Mouse (Mus musculus) megakaryocyte, adult 5-6 weeks (primary cell): Measurements from ENCODE around the gene Kcnh1. TPM values are rescaled to one million over a fixed set of nuclear protein-coding genes. Genes with fewer than 3 reads are reported as not detected.

ENCODE experiments used
- ATAC-seq: 2 replicates; pipeline ENCODE4 v1.8.0; 2016; ENCODE audit warnings: mild to moderate bottlenecking, inconsistent platforms; ENCODE audit not compliant: poor library complexity, severe bottlenecking
- total RNA-seq, 2 experiments: library from RNA; stranded (forward) in 1 of 2; stranded (reverse) in 1 of 2; fragments of 153-499, 151-499 nt in 1 of 2; fragments of 221-1000, 200-1000 nt in 1 of 2; gene quantifications; 2 replicates each; pipeline versions ENCODE4 v1.2.3 to v1.2.4; 2015 to 2017

Gene Kcnh1
- total RNA-seq, 2 experiments from 2014 or later: not detected

- ATAC-seq: no peak
These were observed 75.1 kb downstream of the Kcnh1 start for GRCm38 (mm10) chr1:192265704-192266103.

- ATAC-seq: no peak
These were observed 76.4 kb downstream of the Kcnh1 start for GRCm38 (mm10) chr1:192266956-192267355.

DNA sequence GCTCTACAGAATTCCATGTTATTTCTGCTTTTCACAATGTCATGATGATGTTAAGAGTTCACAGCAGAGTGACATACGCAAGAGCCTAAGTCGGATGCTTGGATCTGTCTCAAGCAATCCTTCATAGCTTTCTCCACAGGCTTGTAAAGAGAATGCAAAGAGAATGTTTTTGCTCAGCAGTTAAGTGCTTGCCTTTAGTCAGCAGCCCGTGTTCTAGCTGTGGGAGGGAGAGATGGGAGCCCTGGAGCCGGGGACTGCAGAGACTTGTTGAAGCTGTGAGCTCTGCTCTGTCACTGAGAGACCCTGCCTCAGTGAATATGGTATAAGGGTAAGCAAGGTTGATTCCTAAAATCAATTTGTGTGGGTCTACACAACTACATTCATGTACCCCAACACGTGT is 78.3 kb downstream of the Kcnh1 start:
- no peak for ATAC-seq

GRCm38 (mm10) chr1:192269911-192270310 is 79.3 kb downstream of the Kcnh1 start:
- no peak for ATAC-seq

DNA sequence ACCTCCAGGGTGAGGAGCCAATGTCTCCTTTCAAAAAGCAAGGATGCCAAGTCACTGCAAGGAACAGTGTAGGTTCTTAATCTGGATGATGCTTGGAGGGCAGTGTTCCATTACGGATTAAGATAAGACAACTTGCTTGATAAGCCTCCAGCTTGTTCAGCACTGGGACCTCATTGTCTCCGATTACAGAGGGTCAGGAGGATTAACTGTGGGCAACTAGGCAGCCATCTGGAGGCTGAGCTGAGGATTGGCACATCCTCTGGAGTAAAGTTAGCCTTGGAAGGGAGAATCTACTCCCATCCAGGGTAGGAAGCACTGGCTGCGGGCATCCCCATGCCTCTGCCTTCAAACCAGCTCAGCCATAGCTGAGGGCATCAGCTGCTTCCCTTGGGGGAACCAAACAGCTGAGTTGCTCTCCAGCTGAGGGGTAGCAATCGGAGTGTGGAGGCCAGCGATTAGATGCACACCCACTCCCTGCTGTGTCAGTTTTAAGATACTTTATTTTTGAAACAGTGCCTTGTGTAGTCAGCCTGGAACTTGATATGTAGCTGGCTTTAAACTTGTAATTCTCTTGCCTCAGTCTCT is 87.3 kb downstream of the Kcnh1 start:
- ATAC-seq: no peak

DNA sequence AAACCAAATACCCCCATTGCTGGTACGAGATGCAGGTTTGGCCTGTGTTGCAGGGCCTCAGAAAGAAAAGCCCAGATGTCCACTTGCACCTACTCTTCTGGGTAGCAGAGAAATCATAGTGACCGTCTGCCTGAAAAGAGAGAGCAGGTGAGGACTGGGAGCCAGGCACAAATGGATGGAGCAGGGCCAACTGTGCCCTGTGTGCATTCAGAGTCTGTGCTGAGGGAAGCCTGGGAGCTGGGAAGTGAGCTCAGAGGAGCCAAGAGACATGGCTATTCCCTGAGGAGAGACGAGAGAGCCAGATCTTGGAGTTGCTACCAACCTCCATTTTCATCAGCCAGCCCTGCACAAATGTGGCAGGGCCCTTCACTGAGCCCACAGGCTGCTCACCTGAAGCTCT is 93.8 kb downstream of the Kcnh1 start:
- no peak for ATAC-seq

- ATAC-seq: no peak
These were observed 94.4 kb downstream of the Kcnh1 start for GRCm38 (mm10) chr1:192284950-192285349.

GRCm38 (mm10) chr1:192288456-192288855 is 97.9 kb downstream of the Kcnh1 start:
- no peak for ATAC-seq

DNA sequence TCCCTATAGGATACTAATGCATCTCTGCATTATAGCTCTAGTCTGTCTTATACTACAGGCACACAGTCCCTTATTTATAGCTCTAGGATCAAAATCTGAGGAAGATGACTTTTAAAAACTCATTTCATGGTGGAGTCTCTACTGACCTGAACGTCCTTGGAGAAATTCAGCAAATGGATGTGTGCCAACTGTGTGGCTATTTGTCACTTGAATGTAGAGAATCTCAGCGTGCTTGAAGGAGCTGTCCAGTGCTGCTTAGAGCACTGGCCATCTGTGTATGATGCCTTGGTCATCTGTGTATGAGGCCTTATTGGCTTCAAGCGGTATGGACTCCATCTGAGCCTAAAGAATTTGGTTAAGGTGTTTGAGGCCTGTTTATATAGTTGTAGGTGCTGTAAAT is 100.7 kb downstream of the Kcnh1 start:
- ATAC-seq: no peak

DNA sequence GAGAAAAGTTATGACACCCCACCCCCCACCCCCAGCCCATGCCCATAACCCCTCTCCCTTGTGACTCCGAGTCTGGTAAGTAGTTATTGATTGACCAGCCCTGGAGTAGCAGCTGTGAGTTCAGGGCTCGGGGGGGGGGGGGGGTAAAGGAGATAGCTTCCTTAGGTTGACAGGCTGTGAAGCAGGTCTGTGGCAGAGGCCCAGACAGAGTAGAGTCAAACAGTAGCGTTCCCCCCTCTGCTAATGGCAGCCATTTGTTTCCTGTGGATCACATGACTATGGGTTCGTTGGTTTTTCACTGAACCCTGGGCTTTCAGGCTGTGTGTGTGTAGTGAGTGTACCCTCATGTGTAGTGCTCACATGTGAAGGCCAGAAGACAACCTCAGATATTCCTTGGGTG is 102.8 kb downstream of the Kcnh1 start:
- no peak for ATAC-seq

DNA sequence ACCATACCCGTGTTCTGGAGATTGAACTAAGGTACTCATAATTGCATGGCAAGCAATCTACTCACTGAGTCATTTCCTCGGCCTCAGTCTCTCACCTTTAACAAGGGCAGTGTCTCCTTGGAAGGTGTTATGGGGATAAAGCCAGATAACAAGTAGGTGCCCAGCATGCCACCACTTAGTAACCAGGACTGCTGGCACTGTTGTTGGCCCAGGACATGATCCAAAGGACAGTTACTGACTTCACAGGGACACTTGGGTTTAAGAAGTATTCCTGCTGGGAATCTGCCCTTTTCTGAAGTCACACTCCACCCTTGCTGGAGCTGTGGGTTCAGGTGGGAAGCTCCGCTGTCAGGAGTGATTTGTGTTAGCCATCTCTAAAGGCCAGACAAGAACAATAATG is 103.3 kb downstream of the Kcnh1 start:
- ATAC-seq: no peak

- no peak for ATAC-seq
These were observed 104.8 kb downstream of the Kcnh1 start for GRCm38 (mm10) chr1:192295243-192295860.

GRCm38 (mm10) chr1:192295902-192296301 is 105.3 kb downstream of the Kcnh1 start:
- ATAC-seq: no peak

GRCm38 (mm10) chr1:192297481-192298128 is 107.0 kb downstream of the Kcnh1 start:
- 0 out of 2 replicates have a peak, but pooled peaks have one; percentile 33 for ATAC-seq

GRCm38 (mm10) chr1:192300417-192300816 is 109.8 kb downstream of the Kcnh1 start:
- no peak for ATAC-seq

- no peak for ATAC-seq
These were observed 113.0 kb downstream of the Kcnh1 start for GRCm38 (mm10) chr1:192303615-192304014.

DNA sequence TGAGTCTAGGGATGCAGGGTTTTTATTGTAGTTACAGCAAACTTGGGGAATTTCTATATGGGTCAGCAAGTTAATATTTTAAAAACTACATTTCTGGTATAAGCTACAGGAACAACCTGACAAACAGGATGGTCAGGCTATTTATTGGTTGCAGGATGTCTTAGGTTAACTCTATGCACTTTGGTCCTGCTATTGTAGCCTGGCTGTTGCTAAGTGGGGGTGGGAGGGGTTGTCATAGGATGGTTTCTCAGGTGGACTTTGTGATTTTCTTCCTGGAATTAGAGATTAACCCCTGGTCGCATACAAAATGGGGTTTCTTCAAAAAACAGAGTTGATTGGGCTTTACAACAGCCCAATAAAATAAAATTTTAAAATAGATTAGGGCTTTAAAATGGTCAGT is 114.6 kb downstream of the Kcnh1 start:
- no peak for ATAC-seq

GRCm38 (mm10) chr1:192307055-192307454 is 116.5 kb downstream of the Kcnh1 start:
- no peak for ATAC-seq

DNA sequence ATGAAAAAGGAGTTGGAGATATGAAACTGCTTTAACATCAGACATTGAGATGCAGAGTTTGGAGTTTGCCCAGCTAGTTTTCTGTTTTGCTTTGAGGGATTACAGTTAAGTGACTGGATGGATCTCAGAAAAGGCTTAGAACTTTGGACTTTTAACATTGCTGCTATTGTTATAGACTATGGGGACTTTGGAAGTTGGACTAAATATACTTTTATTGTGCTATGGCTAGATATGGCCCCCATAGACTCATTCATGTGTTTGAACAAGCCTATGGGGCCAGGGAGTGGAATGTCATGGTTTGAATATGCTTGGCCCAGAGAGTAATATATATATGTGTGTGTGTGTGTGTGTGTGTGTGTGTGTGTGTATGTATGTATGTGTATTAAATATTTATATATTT is 120.7 kb downstream of the Kcnh1 start:
- no peak for ATAC-seq

DNA sequence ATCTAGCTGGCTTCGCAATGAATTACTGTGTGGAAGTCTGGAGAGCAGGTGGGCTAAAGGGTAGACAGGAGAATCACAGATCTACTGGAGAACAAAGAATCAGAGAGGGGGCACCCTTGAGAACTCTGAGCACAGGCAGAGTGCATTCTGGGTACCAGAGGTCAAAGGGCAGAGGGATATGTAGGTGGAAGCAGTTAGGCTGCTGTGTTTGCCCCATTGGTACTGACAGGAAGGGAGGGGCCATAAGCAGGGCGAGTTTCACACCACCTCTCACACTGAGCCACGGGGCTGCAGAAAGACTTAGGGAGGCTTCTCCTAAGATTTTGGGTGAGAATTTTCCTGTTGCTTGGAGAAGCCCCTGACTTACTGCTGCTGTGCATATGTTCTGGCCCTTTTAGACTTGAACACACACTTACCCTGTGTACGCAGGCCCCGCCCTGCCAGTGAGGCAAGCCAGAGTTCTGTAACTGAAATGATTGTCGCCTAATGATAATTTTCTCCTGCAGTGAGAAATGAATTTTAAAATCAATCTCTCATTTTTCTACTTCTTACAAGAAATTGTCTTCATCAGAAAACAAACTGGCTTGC is 121.4 kb downstream of the Kcnh1 start:
- 0 out of 2 replicates have a peak, but pooled peaks have one; percentile 35 for ATAC-seq

- ATAC-seq: no peak
These were observed 121.9 kb downstream of the Kcnh1 start for GRCm38 (mm10) chr1:192312446-192312845.

DNA sequence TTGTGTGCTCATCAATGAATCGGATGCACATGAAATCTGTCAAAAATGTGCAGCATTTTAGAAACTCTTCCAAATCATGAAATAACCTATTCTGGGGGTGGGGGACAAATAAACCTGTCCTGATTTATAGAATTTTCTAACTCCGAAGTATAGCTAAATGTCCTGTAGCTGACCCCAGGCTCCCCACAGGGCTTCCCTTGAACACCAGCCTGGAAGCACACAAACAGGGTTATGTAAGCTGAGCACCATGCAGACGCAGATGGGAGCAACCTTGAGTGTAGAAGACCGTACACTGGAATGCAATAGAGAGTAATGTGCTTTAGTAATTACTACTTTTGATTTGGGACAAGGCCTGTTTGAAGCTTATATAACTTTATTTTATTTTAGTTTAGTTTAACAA is 122.4 kb downstream of the Kcnh1 start:
- ATAC-seq: no peak
